Mouse (Mus musculus): ENCODE results near the gene Ppp1r1b.

DNA sequence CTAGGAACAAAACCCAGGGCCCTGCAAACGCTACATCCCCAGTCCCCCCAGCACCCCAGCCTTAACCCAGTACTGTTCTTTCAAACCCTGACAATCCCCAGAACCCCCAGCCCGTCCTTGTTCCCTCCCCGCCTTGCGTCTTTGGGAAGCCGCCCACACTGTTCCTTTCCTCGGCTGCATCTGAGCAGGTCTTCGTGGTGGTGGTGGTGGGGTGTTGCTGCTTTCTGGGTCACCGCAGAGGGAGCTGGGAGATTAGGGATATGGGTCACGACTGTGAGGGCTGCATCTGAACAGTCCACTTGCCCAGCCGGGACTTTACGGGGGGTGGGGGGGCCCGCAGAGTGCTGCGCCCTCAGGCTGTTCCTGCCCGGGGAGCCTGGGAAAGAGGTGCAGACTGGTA, 6.2 kb downstream of the Ppp1r1b start:
- TF ChIP-seq CTCF (IDR thresholded peaks at IDR 0.05; ENCODE audit: low read depth) = no peak
- no peak for TF ChIP-seq EP300 (IDR thresholded peaks at IDR 0.05; ENCODE audit: low read depth)
